Mouse (Mus musculus): Measurements from ENCODE around the gene Nedd8. TPM values are rescaled to one million over a fixed set of nuclear protein-coding genes. Genes with fewer than 3 reads are reported as not detected.
A peak's percentile ranks its signal among the peaks of the same experiment; 100 is the strongest.

Gene Nedd8
- polyA plus RNA-seq, 1 experiment from 2014 or later = 529 TPM

DNA sequence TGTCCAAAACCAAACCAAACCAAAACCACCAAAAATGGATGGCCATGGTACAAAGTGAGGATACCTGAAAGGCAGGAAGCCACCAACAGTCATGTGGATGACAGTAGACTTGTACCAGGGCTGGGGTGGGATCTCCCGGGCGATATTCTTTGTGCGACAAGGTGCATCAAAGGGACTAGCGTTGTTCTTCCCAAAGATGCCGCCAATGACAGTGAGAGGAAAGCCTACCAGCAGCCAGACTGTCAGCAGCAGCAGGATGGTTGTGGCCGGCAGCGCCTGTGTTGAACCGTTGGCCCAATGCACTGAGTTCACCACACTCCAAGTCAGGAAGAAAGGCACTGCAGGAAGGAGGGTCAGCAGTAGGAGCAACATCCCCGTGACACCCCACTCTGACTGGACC lies 34.1 kb downstream of the Nedd8 start, which contains the start of gene Gm49378:
TSS of gene Gm49378 (minus strand) at position 101 of the 400 bp plus-strand sequence.
- 95% methylated on average over 9 of the region's 9 CpGs for whole genome bisulfite sequencing
- Histone ChIP-seq H3K36me3 (ENCODE audit: control insufficient read depth, insufficient read depth, low read length) (peaks cover 61% of the 10 kb centered on the region), H3K9ac (replicated peaks; ENCODE audit: low read length) (no peak within 1 kb of the TSS)

DNA sequence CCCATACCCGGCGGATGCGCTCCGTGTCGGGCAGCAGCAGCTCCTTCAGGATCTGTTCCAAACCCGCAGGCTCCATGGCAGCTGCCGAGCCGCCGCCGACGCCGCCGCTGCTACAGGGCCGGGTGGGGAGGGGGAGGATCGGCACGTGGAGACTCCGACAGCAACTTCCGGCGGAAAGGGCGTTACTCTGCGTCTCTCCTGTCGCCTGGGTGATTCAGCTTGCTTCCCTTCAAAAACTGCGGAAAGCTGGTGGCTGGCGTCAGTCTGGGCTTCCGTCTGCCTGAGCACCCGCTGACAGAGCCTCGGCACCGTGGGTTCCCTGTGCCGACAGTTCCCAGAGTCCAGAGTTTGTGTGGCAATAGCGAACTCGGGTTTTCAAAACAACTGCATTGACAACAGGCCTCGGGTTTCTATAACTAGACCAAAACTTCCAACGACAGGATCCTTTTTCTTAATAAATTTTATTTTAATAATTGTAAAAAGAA lies 36.4 kb downstream of the Nedd8 start, which contains the start of gene Ipo4:
TSS of gene Ipo4 (minus strand) at position 435 of the 485 bp plus-strand sequence.
- H3K27me3 ChIP-seq (ENCODE audit: control insufficient read depth, insufficient read depth, low read length) = no peaks in the 10 kb centered on the region
- no peaks in the 10 kb centered on the region for H3K9me3 ChIP-seq (ENCODE audit: control insufficient read depth, low read length)
- ATAC-seq (ENCODE audit: low FRiP score, low TSS enrichment) = peak; percentile 84
- peaks cover 9% of the 10 kb centered on the region for H3K4me1 ChIP-seq (ENCODE audit: control insufficient read depth, insufficient read depth, low read length)
- H3K27ac ChIP-seq (replicated peaks; ENCODE audit: low read depth, low read length) = peak within 1 kb of the TSS; percentile 79
- H3K4me3 ChIP-seq (replicated peaks; ENCODE audit: low read depth, low read length) = peak within 1 kb of the TSS; percentile 66
- peak within 1 kb of the TSS; percentile 95 for H3K4me2 ChIP-seq (ENCODE audit: low read length)
- 2% methylated on average over 33 of the region's 33 CpGs for WGBS
- H3K9ac ChIP-seq (replicated peaks; ENCODE audit: low read length) = peak within 1 kb of the TSS; percentile 74
- peaks cover 74% of the 10 kb centered on the region for H3K36me3 ChIP-seq (ENCODE audit: control insufficient read depth, insufficient read depth, low read length)
- peak; percentile 95 for DNase-seq

More for the DNA sequence above, 34.1 kb downstream of the Nedd8 start, which contains the start of gene Gm49378:
- no peak within 1 kb of the TSS for H3K4me2 ChIP-seq (ENCODE audit: low read length)
- peaks cover 13% of the 10 kb centered on the region for H3K4me1 ChIP-seq (ENCODE audit: control insufficient read depth, insufficient read depth, low read length)
- no peaks in the 10 kb centered on the region for H3K27me3 ChIP-seq (ENCODE audit: control insufficient read depth, insufficient read depth, low read length)
- no peaks in the 10 kb centered on the region for H3K9me3 ChIP-seq (ENCODE audit: control insufficient read depth, low read length)
- no peak for ATAC-seq (ENCODE audit: low FRiP score, low TSS enrichment)
- no peak for DNase-seq
- no peak within 1 kb of the TSS for H3K27ac ChIP-seq (replicated peaks; ENCODE audit: low read depth, low read length)
- H3K4me3 ChIP-seq (replicated peaks; ENCODE audit: low read depth, low read length) = no peak within 1 kb of the TSS

DNA sequence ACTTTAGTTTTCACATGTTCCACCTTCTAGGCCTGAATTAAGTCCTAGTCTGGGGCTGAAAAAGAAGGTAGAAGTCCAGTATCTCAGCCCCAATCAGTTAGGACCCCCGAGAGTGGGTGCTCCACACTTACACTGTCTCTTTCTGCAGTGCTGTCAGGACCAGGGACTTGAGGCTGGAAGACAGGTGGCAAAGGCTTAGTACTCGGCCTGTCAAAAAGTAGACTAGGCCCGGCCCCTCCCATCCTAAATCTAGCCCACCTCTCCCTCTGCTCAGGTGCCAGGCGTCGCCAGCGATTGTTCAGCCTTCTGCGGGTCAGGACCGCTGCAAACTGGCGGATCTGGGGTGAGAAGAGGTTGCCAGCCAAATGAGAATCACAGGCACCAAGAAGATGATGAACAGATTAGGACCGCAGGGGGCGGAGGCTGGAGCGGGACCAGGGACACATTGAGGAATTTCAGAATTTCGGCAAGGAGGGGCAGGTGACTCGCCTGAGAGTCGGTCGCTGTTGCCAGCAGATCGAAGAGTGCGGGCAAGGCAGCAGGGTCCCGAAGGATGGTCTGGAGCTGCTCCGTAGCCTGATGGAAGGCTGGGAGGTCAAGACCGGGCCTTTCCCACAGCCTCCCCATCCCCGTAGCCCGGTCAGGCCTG lies 36.9 kb downstream of the Nedd8 start:
- H3K9ac ChIP-seq (replicated peaks; ENCODE audit: low read length) = peak overlapping the region; percentile 74
- peak overlapping the region; percentile 66 for H3K4me3 ChIP-seq (replicated peaks; ENCODE audit: low read depth, low read length)
- peaks cover 9% of the 10 kb centered on the region for H3K4me1 ChIP-seq (ENCODE audit: control insufficient read depth, insufficient read depth, low read length)
- DNase-seq = no peak
- H3K27ac ChIP-seq (replicated peaks; ENCODE audit: low read depth, low read length) = peak overlapping the region; percentile 79
- ATAC-seq (ENCODE audit: low FRiP score, low TSS enrichment) = peak; percentile 51
- no peaks in the 10 kb centered on the region for H3K27me3 ChIP-seq (ENCODE audit: control insufficient read depth, insufficient read depth, low read length)
- peaks cover 74% of the 10 kb centered on the region for H3K36me3 ChIP-seq (ENCODE audit: control insufficient read depth, insufficient read depth, low read length)
- H3K9me3 ChIP-seq (ENCODE audit: control insufficient read depth, low read length) = no peaks in the 10 kb centered on the region
- WGBS = 2% methylated on average over 23 of the region's 23 CpGs
- peak overlapping the region; percentile 95 for H3K4me2 ChIP-seq (ENCODE audit: low read length)

DNA sequence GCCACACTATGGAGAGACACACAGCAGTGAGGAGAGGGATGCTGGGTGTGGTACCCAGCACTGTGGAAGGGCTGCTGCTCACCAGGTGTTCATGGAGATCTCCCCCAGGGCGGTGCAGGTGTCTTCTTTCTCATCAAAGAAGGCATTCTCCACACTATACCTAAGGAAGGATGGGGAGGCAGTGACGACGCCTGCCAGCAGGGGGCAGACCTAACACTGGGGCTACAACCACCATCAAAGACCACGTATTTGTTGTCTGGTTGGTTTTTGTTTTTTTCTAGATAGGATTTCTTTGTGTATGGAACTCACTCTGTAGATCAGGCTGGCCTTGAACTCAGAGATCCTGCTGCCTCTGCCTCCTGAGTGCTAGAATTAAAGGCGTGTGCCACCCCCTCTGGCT lies 42.6 kb downstream of the Nedd8 start:
- WGBS = 60% methylated on average over 5 of the region's 5 CpGs
- ATAC-seq (ENCODE audit: low FRiP score, low TSS enrichment) = no peak
- Histone ChIP-seq H3K4me1 (ENCODE audit: control insufficient read depth, insufficient read depth, low read length) (peaks cover under 1% of the 10 kb centered on the region), H3K4me3 (replicated peaks; ENCODE audit: low read depth, low read length) (no peak overlapping the region), H3K9me3 (ENCODE audit: control insufficient read depth, low read length) (no peaks in the 10 kb centered on the region), H3K9ac (replicated peaks; ENCODE audit: low read length) (no peak overlapping the region), H3K4me2 (ENCODE audit: low read length) (no peak overlapping the region), H3K27me3 (ENCODE audit: control insufficient read depth, insufficient read depth, low read length) (no peaks in the 10 kb centered on the region), H3K27ac (replicated peaks; ENCODE audit: low read depth, low read length) (no peak overlapping the region), H3K36me3 (ENCODE audit: control insufficient read depth, insufficient read depth, low read length) (peaks cover 97% of the 10 kb centered on the region)
- peak; percentile 29 for DNase-seq

DNA sequence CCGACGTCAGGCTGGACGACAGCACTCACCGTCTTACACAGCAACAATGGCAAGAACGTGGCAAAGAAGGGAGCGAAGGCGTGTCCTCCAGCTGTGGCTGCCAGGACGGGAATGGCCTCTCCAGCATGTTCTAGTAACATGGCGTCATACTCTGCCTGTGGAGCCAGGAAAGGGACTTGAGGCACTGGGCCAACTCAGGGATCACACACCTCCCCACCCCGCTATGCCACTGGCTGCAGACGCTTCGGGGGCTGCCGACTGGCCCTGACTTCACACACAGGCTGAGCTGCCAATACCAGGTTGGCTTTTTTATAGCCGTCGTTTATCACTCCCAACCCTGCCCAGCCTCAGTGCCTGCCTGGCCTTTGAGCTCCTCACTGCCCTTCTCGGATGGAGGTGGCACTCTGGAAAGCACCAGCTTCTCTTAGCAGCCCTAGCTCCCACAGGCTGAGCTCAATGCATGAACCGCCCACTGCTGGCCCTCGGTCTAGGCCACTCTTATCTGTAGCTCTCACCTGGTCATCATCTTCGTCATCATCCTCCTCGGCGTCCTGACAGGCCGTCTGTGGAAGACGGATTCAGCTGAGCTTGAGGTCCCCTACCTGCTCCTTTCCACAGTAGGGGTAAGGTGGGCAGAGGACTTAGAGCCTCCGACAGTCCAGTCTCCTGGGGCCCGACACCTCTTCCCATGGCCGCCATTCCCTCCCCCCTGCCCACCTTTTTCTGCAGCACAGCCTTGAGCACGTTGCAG lies 43.7 kb downstream of the Nedd8 start:
- no peak for ATAC-seq (ENCODE audit: low FRiP score, low TSS enrichment)
- H3K36me3 ChIP-seq (ENCODE audit: control insufficient read depth, insufficient read depth, low read length) = peaks cover 93% of the 10 kb centered on the region

DNA sequence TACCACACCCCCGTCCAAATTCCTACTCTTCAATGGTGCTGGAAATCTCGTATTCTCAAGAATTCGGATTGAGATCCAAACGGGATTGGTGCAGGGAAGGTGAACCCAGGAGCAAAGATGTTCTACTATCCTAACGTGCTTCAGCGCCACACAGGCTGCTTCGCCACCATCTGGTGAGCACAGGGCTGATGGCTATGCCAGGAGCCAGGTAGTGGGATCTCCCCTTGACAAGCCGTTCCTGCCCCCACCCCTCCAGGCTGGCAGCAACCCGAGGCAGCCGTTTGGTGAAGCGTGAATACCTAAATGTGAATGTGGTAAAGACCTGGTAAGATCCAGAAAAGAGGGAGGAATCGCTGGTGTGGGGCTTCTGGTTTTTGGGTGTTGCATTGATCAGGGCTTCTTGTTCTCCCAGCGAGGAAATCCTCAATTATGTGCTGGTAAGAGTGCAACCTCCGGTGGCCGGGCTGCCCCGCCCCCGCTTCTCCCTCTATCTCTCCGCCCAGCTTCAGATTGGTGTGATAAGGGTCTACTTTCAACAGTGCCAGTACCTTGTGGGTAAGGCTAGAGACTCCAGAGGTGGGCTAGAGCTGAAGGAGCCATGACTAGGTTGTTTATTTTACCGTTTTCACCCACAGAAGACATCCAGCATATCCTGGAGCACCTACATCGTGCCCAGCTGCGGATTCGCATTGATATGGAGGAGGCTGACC lies 53.3 kb downstream of the Nedd8 start:
- H3K36me3 ChIP-seq (ENCODE audit: control insufficient read depth, insufficient read depth, low read length) = no peaks in the 10 kb centered on the region
- ATAC-seq (ENCODE audit: low FRiP score, low TSS enrichment) = no peak
- WGBS = 58% methylated on average over 22 of the region's 22 CpGs
- H3K4me2 ChIP-seq (ENCODE audit: low read length) = peak overlapping the region; percentile 28
- H3K9me3 ChIP-seq (ENCODE audit: control insufficient read depth, low read length) = no peaks in the 10 kb centered on the region
- H3K4me3 ChIP-seq (replicated peaks; ENCODE audit: low read depth, low read length) = peak overlapping the region; percentile 19
- no peak overlapping the region for H3K9ac ChIP-seq (replicated peaks; ENCODE audit: low read length)
- no peaks in the 10 kb centered on the region for H3K4me1 ChIP-seq (ENCODE audit: control insufficient read depth, insufficient read depth, low read length)
- H3K27me3 ChIP-seq (ENCODE audit: control insufficient read depth, insufficient read depth, low read length) = no peaks in the 10 kb centered on the region
- H3K27ac ChIP-seq (replicated peaks; ENCODE audit: low read depth, low read length) = no peak overlapping the region
- DNase-seq = no peak

More for the DNA sequence above, 43.7 kb downstream of the Nedd8 start:
- Histone ChIP-seq H3K9me3 (ENCODE audit: control insufficient read depth, low read length) (no peaks in the 10 kb centered on the region), H3K9ac (replicated peaks; ENCODE audit: low read length) (no peak overlapping the region), H3K4me3 (replicated peaks; ENCODE audit: low read depth, low read length) (no peak overlapping the region), H3K4me1 (ENCODE audit: control insufficient read depth, insufficient read depth, low read length) (no peaks in the 10 kb centered on the region), H3K27me3 (ENCODE audit: control insufficient read depth, insufficient read depth, low read length) (no peaks in the 10 kb centered on the region), H3K4me2 (ENCODE audit: low read length) (no peak overlapping the region), H3K27ac (replicated peaks; ENCODE audit: low read depth, low read length) (no peak overlapping the region)
- 95% methylated on average over 27 of the region's 27 CpGs for WGBS
- no peak for DNase-seq

DNA sequence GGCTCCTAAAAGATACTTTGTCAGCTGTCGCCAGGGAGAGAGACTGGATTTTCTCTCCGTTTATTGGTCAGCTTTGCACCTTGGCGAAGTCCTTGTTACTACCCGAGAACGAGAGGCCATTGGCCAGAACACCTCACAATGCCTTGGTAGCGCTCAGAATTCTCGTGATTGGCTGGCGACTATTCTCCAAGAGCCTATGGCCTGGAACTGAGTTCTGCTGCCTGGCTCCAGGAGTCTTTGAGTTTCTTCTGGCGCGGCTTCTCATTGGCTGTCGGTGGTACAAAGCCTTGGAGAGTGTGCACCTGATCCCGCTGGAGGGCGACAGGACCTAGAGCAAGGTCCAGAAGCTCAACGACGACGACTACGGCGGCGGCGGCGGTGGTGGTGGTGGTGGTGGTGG lies 54.1 kb downstream of the Nedd8 start, which contains the start of gene Rec8:
TSS of gene Rec8 (plus strand) at position 216 of the 400 bp plus-strand sequence.
- 21% methylated on average over 21 of the region's 21 CpGs for WGBS
- Histone ChIP-seq H3K4me3 (replicated peaks; ENCODE audit: low read depth, low read length) (peak within 1 kb of the TSS; percentile 19), H3K4me2 (ENCODE audit: low read length) (peak within 1 kb of the TSS; percentile 28), H3K4me1 (ENCODE audit: control insufficient read depth, insufficient read depth, low read length) (no peaks in the 10 kb centered on the region), H3K9ac (replicated peaks; ENCODE audit: low read length) (no peak within 1 kb of the TSS), H3K27me3 (ENCODE audit: control insufficient read depth, insufficient read depth, low read length) (no peaks in the 10 kb centered on the region), H3K9me3 (ENCODE audit: control insufficient read depth, low read length) (no peaks in the 10 kb centered on the region), H3K36me3 (ENCODE audit: control insufficient read depth, insufficient read depth, low read length) (no peaks in the 10 kb centered on the region), H3K27ac (replicated peaks; ENCODE audit: low read depth, low read length) (no peak within 1 kb of the TSS)
- ATAC-seq (ENCODE audit: low FRiP score, low TSS enrichment) = 0 out of 2 replicates have a peak, but pooled peaks have one; percentile 34
- DNase-seq = peak; percentile 60

DNA sequence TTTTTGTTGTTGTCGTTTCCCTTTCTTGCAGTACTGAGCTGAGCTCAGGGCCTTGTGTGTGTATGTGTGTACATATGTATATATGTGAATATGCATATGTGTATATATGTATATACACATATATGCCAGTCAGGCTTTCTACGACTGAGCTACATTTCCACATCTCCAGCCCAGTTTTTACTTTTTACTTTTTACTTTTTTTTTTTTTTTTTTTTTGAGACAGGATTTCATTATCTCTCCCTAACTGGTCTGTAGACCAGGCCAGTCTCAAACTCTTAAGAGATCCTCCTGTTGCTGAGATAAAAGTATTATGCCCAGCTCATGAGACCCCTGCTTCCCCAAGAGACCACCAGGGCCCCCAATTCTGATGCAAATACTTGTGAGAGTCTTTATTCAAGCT lies 55.1 kb downstream of the Nedd8 start:
- 94% methylated on average over 2 of the region's 2 CpGs for WGBS
- no peak overlapping the region for H3K9ac ChIP-seq (replicated peaks; ENCODE audit: low read length)
- ATAC-seq (ENCODE audit: low FRiP score, low TSS enrichment) (no peak), DNase-seq (no peak)
- H3K27ac ChIP-seq (replicated peaks; ENCODE audit: low read depth, low read length) = no peak overlapping the region
- no peaks in the 10 kb centered on the region for H3K27me3 ChIP-seq (ENCODE audit: control insufficient read depth, insufficient read depth, low read length)
- no peak overlapping the region for H3K4me2 ChIP-seq (ENCODE audit: low read length)
- H3K9me3 ChIP-seq (ENCODE audit: control insufficient read depth, low read length) = no peaks in the 10 kb centered on the region
- H3K4me1 ChIP-seq (ENCODE audit: control insufficient read depth, insufficient read depth, low read length) = no peaks in the 10 kb centered on the region
- no peaks in the 10 kb centered on the region for H3K36me3 ChIP-seq (ENCODE audit: control insufficient read depth, insufficient read depth, low read length)
- H3K4me3 ChIP-seq (replicated peaks; ENCODE audit: low read depth, low read length) = no peak overlapping the region
